In genomic region chr9:114639839-114640646, GRCm38 (mm10) we compare ENCODE assay signal across 8 mouse cellular contexts. TPM values are rescaled to one million over a fixed set of nuclear protein-coding genes. Genes with fewer than 3 reads are reported as not detected.
DNase-seq lines count a peak whose midpoint lies in the region; ATAC-seq and TF ChIP-seq lines count a peak whose summit lies in the region.

Gene Cnot10, minus strand, starts transcription at chr9:114640184.

- DNase-seq in G1E (ENCODE audit: low spot score): peak; percentile 94
- DNase-seq in cerebellum, adult 18-20 months: peak; percentile 97 to 99
- DNase-seq in heart, postnatal 36 days: peak; percentile 98 to 99
- peak; percentile 96 to 98 for DNase-seq in layer of hippocampus, adult 2 months (ENCODE audit: low spot score in 2 of 2)
- peak; percentile 100 for DNase-seq in lung, embryonic 14.5 days
- peak; percentile 98 for DNase-seq in thymus, adult 2 months

- H3K4me3 ChIP-seq in G1E (ENCODE audit: low read depth, low read length): peak within 1 kb of the TSS; percentile 95
- H3K4me3 ChIP-seq in forebrain, embryonic 16.5 days (replicated peaks; ENCODE audit: low read length): peak within 1 kb of the TSS; percentile 88
- H3K4me3 ChIP-seq in layer of hippocampus, adult 2 months: peak within 1 kb of the TSS; percentile 99
- H3K4me3 ChIP-seq in lung, embryonic 14.5 days (ENCODE audit: low read depth, low read length): peak within 1 kb of the TSS; percentile 84
- peak within 1 kb of the TSS; percentile 94 for H3K4me3 ChIP-seq in olfactory bulb, adult 2 months (ENCODE audit: insufficient read depth, low read depth, low read length)
- peak within 1 kb of the TSS; percentile 75 for H3K4me3 ChIP-seq in thymus, adult 2 months (ENCODE audit: control insufficient read depth, insufficient read depth, low read length)

- ATAC-seq in G1E (ENCODE audit: extremely low read depth, insufficient number of reproducible peaks, low FRiP score, poor library complexity, severe bottlenecking): peak; percentile 98
- peak; percentile 99 for ATAC-seq in forebrain, embryonic 16.5 days
- peak; percentile 99 for ATAC-seq in lung, embryonic 14.5 days (ENCODE audit: insufficient read depth)

- peak within 1 kb of the TSS; percentile 84 for H3K27ac ChIP-seq in forebrain, embryonic 16.5 days (ENCODE audit: low read length)
- H3K27ac ChIP-seq in layer of hippocampus, adult 2 months: peak within 1 kb of the TSS; percentile 92
- peak within 1 kb of the TSS; percentile 87 for H3K27ac ChIP-seq in lung, embryonic 14.5 days (ENCODE audit: low read depth)
- 0 out of 2 replicates have a peak within 1 kb of the TSS, but pooled peaks have one; percentile 39 for H3K27ac ChIP-seq in olfactory bulb, adult 2 months (ENCODE audit: insufficient read depth, low read depth, low read length)
- peak within 1 kb of the TSS; percentile 30 for H3K27ac ChIP-seq in thymus, adult 2 months (ENCODE audit: control insufficient read depth, insufficient read depth, low read length)

- intact Hi-C loops in heart, postnatal 36 days (cut with DNase I): loop anchor here (2.0 to 10.0 kb wide), 3 partner anchors 49 to 671 kb away; partner anchors contain the start of genes Dync1li1, Gpd1l and Stt3b

- no peaks in the 10 kb centered on the region for H3K9me3 ChIP-seq in G1E (replicated peaks)
- no peaks in the 10 kb centered on the region for H3K9me3 ChIP-seq in forebrain, embryonic 16.5 days (ENCODE audit: control insufficient read depth, low read length)
- H3K9me3 ChIP-seq in lung, embryonic 14.5 days (ENCODE audit: low read depth, low read length): no peaks in the 10 kb centered on the region

- 4% methylated on average over 51 of the region's 51 CpGs for WGBS in forebrain, embryonic 16.5 days
- 4% methylated on average over 51 of the region's 51 CpGs for WGBS in lung, embryonic 14.5 days
- 3% methylated on average over 51 of the region's 51 CpGs for WGBS in olfactory bulb, adult 2 months
- 6% methylated on average over 51 of the region's 51 CpGs for WGBS in thymus, adult 2 months

- no peaks in the 10 kb centered on the region for H3K27me3 ChIP-seq in G1E (ENCODE audit: insufficient read depth, low read length)
- H3K27me3 ChIP-seq in forebrain, embryonic 16.5 days (replicated peaks; ENCODE audit: control insufficient read depth, insufficient read depth, low read length): peaks cover 12% of the 10 kb centered on the region
- H3K27me3 ChIP-seq in lung, embryonic 14.5 days (ENCODE audit: insufficient read depth, low read length): peaks cover 5% of the 10 kb centered on the region; the same call in 1 of the 2 replicates
- H3K27me3 ChIP-seq in thymus, adult 2 months (ENCODE audit: control insufficient read depth, insufficient read depth, low read length): no peaks in the 10 kb centered on the region

- H3K4me2 ChIP-seq in forebrain, embryonic 16.5 days (ENCODE audit: low read length): peak within 1 kb of the TSS; percentile 98
- peak within 1 kb of the TSS; percentile 85 for H3K4me2 ChIP-seq in lung, embryonic 14.5 days

- H3K36me3 ChIP-seq in G1E (replicated peaks): peaks cover 34% of the 10 kb centered on the region
- H3K36me3 ChIP-seq in forebrain, embryonic 16.5 days (ENCODE audit: control insufficient read depth, insufficient read depth): no peaks in the 10 kb centered on the region
- H3K36me3 ChIP-seq in lung, embryonic 14.5 days (ENCODE audit: insufficient read depth): 0 out of 2 replicates have a peak, but pooled peaks cover 6% of the 10 kb centered on the region
- no peaks in the 10 kb centered on the region for H3K36me3 ChIP-seq in thymus, adult 2 months (ENCODE audit: control insufficient read depth, insufficient read depth, low read length)

- H3K4me1 ChIP-seq in G1E (ENCODE audit: insufficient read depth, low read depth, low read length): peaks cover 32% of the 10 kb centered on the region
- peaks cover 23% of the 10 kb centered on the region for H3K4me1 ChIP-seq in forebrain, embryonic 16.5 days (replicated peaks; ENCODE audit: control insufficient read depth, insufficient read depth, low read length)
- H3K4me1 ChIP-seq in lung, embryonic 14.5 days (ENCODE audit: insufficient read depth): no peaks in the 10 kb centered on the region
- peaks cover 20% of the 10 kb centered on the region for H3K4me1 ChIP-seq in olfactory bulb, adult 2 months (ENCODE audit: control insufficient read depth, insufficient read depth, low read length)
- H3K4me1 ChIP-seq in thymus, adult 2 months (replicated peaks; ENCODE audit: control insufficient read depth, insufficient read depth, low read length): peaks cover 30% of the 10 kb centered on the region

- TF ChIP-seq POLR2A in olfactory bulb, adult 2 months (IDR thresholded peaks at IDR 0.05; ENCODE audit: insufficient read depth, low read depth, low read length): peak; percentile 61
- peak; percentile 28; the same call in 1 of the 2 replicates for TF ChIP-seq POLR2A in thymus, adult 2 months (IDR thresholded peaks at IDR 0.05; ENCODE audit: control insufficient read depth, extremely low read depth, insufficient read depth, low read length, poor library complexity)

- no peak for TF ChIP-seq CTCF in G1E (IDR thresholded peaks at IDR 0.05; ENCODE audit: low read depth, low read length)
- peak; percentile 65 for TF ChIP-seq CTCF in layer of hippocampus, adult 2 months (conservative IDR thresholded peaks at IDR 0.05)
- peak; percentile 53 for TF ChIP-seq CTCF in lung, embryonic 14.5 days (IDR thresholded peaks at IDR 0.05; ENCODE audit: low read depth)
- TF ChIP-seq CTCF in olfactory bulb, adult 2 months (IDR thresholded peaks at IDR 0.05; ENCODE audit: insufficient read depth, low read depth, low read length): 0 out of 2 replicates have a peak, but pooled peaks have one; percentile 14
- peak; percentile 56; the same call in 1 of the 2 replicates for TF ChIP-seq CTCF in thymus, adult 2 months (IDR thresholded peaks at IDR 0.05; ENCODE audit: borderline replicate concordance, control insufficient read depth, extremely low read depth, insufficient read depth, low read length, poor library complexity)

- peak within 1 kb of the TSS; percentile 80 for H3K9ac ChIP-seq in forebrain, embryonic 16.5 days (replicated peaks; ENCODE audit: low read depth, low read length)
- H3K9ac ChIP-seq in lung, embryonic 14.5 days: peak within 1 kb of the TSS; percentile 73

RNA-seq across cellular contexts. Expression of gene Cnot10, which starts in this region (rescaled TPM):
- total RNA-seq in G1E (2014; fragmentation: Nextera tagmentation) (32.2 and 40.4 TPM in 2 replicates), G1E (2017) (45.0 and 45.8 TPM in 2 replicates)
- polyA plus RNA-seq in G1E (2012): 21.1 and 21.2 TPM in 2 replicates
- 61.2 and 64.0 TPM in 2 replicates for polyA plus RNA-seq in forebrain, embryonic 16.5 days (2015; fragmentation: Nextera tagmentation; extraction: Ambion mirVana)
- total RNA-seq in heart, postnatal 36 days (2021): 10 to 100 TPM; 21.2 to 23.0 TPM
- total RNA-seq in layer of hippocampus, adult 2 months (2021): 10 to 100 TPM; 51.4 to 56.1 TPM
- polyA plus RNA-seq in lung, embryonic 14.5 days (2014; fragmentation: Nextera tagmentation; extraction: Ambion mirVana): 66.4 and 66.6 TPM in 2 replicates
- not detected in 2 replicates for polyA plus RNA-seq in olfactory bulb, adult 2 months (2012; ENCODE audit: insufficient read depth, insufficient read length, low replicate concordance, missing spikeins)
- polyA plus RNA-seq in thymus, adult 2 months (2012; rRNA removed): 42.6 and 45.2 TPM in 2 replicates

Comparison
In these comparisons a context has a peak if more than half of its experiments do, and no peak if none do; other contexts are left out.
1. Peak in every context shown above with its lines: DNase-seq, ATAC-seq, H3K4me3 ChIP-seq and H3K27ac ChIP-seq.
2. H3K27ac ChIP-seq: peak in every context shown above with its lines; median percentile 92 in layer of hippocampus, adult 2 months; 87 in lung, embryonic 14.5 days; 84 in forebrain, embryonic 16.5 days; 39 in olfactory bulb, adult 2 months; 30 in thymus, adult 2 months.